Mouse (Mus musculus) embryonic facial prominence, embryonic 12.5 days (tissue): Measurements from ENCODE around the gene Nrp2. TPM values are rescaled to one million over a fixed set of nuclear protein-coding genes. Genes with fewer than 3 reads are reported as not detected.

Source experiments
- ATAC-seq: fragments of 200-750 bp; cut with Nextera tagmentation; 2 replicates; pipeline ENCODE4 v1.8.0; 2017; ENCODE audit not compliant: insufficient number of reproducible peaks, insufficient read depth, low FRiP score, low TSS enrichment
- H3K27ac ChIP-seq: fragments of 300-500 bp; sonication (generic); 2 replicates; pipeline ENCODE4 v1.5.1; 2016; ENCODE audit warnings: mild to moderate bottlenecking
- H3K27me3 ChIP-seq: fragments of 300-500 bp; sonication (generic); 2 replicates; pipeline ENCODE4 v1.6.1; 2016; ENCODE audit warnings: mild to moderate bottlenecking, moderate library complexity
- H3K36me3 ChIP-seq: fragments of 300-500 bp; sonication (generic); 2 replicates; pipeline ENCODE4 v1.6.1; 2016; ENCODE audit warnings: mild to moderate bottlenecking
- H3K4me1 ChIP-seq: fragments of 300-500 bp; sonication (generic); 2 replicates; pipeline ENCODE4 v1.6.1; 2016
- H3K4me2 ChIP-seq: fragments of 300-500 bp; sonication (generic); replicated peaks from 2 replicates; pipeline ENCODE4 v1.6.1; 2016; ENCODE audit warnings: mild to moderate bottlenecking, moderate library complexity
- H3K4me3 ChIP-seq: fragments of 300-500 bp; sonication (generic); 2 replicates; pipeline ENCODE4 v1.5.1; 2016; ENCODE audit warnings: mild to moderate bottlenecking
- H3K9ac ChIP-seq: fragments of 300-500 bp; sonication (generic); 2 replicates; pipeline ENCODE4 v1.6.1; 2016; ENCODE audit warnings: mild to moderate bottlenecking, moderate library complexity
- H3K9me3 ChIP-seq: fragments of 300-500 bp; sonication (generic); 2 replicates; pipeline ENCODE4 v1.6.1; 2016; ENCODE audit warnings: mild to moderate bottlenecking, moderate library complexity
- WGBS: fragments of 180-500 bp; shearing (Covaris S2); methylation state at CpG from one replicate; pipeline ENCODE4 v1.1.7; 2016; 5-methylcytosine and 5-hydroxymethylcytosine counted together
- polyA plus RNA-seq: library from polyadenylated mRNA; unstranded; fragments of >200 nt; fragmentation: Nextera tagmentation; extraction: Ambion mirVana; gene quantifications from 2 replicates; pipeline ENCODE4 v1.2.1, GENCODE M21; 2016

The Nrp2 gene
- polyA plus RNA-seq, 1 experiment from 2014 or later = 46.2 TPM

DNA sequence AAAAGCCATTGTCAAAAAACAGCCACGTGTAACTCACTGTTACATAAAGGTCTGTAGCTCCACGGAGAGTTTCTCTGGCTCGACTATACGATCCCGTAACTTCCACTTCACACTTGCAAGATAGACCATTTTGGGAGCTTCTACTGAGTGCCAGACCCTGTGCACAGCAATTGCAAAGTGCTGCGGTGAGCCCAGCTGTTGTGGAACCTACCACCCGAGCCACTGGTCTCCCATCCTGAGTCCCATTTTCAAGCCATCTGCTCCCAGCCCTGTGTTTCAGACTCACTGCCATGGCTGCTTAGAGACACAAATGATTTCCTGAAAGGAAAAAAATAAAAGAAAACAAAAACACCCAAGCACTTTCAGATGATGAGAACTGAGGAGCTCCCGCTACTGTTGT, 42.8 kb downstream of the Nrp2 start:
- H3K9ac ChIP-seq = no peak overlapping the region
- ATAC-seq = no peak
- no peak overlapping the region for H3K4me2 ChIP-seq
- no peaks in the 10 kb centered on the region for H3K9me3 ChIP-seq
- no peak overlapping the region for H3K27ac ChIP-seq
- no peaks in the 10 kb centered on the region for H3K27me3 ChIP-seq
- H3K4me3 ChIP-seq = no peak overlapping the region
- H3K36me3 ChIP-seq = peaks cover 27% of the 10 kb centered on the region
- 92% methylated on average over 8 of the region's 8 CpGs for WGBS
- H3K4me1 ChIP-seq = peaks cover 5% of the 10 kb centered on the region

DNA sequence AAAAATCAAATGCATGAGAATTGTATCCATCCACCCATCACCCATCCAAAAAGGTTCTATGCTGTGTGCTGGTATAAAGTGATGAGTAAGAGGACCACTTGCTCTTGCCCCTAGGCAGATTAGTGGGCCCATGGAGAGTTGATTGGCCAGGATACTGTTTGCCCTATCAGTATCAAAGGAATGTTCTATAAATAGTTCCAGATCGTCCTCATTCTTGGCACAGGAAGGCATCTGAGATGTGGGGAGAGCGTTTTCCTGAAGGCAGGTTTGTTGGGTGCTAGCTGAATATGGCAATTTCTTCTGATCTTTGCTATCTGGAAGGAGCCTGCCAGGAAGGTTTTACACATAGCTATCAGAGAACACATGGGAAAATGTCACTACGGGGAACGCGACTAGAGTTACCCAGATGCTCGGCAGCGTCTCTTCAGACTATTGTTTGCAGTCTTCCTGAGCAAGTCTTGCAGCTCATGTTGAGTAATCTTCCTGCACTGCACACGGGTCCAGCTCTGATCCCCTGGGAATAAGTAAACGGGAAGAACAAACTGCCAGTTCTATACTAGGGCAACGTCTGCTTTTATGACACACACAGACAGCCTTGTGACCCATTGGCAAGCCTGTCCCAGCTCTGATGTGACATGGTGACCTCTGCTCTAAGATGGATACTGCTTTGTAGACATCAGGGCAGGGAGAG, 44.5 kb downstream of the Nrp2 start:
- Histone ChIP-seq H3K27me3 (no peaks in the 10 kb centered on the region), H3K9me3 (no peaks in the 10 kb centered on the region), H3K9ac (no peak overlapping the region), H3K36me3 (peaks cover 27% of the 10 kb centered on the region), H3K4me1 (peaks cover 21% of the 10 kb centered on the region), H3K4me2 (no peak overlapping the region), H3K27ac (no peak overlapping the region), H3K4me3 (no peak overlapping the region)
- no peak for ATAC-seq
- 57% methylated on average over 10 of the region's 10 CpGs for WGBS

DNA sequence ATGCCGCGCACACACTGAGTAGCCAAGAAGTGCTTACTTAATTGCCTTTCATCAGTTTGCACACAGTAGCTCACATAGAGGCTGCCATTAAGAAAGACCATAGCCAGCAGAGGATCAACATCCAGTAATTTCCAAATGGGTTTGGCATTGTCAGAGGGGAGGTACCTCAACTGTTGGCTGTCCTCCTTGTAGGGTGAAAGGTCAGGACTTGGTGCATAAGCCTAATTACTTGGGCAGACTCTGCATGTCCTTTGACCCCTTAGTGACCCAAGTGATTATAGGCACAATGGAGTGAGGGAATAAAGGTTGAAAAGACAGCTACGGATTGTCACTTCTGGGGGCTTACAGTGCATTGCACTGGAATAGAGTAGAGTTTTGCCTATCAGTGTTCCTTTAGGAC, 45.3 kb downstream of the Nrp2 start:
- peaks cover 27% of the 10 kb centered on the region for H3K36me3 ChIP-seq

DNA sequence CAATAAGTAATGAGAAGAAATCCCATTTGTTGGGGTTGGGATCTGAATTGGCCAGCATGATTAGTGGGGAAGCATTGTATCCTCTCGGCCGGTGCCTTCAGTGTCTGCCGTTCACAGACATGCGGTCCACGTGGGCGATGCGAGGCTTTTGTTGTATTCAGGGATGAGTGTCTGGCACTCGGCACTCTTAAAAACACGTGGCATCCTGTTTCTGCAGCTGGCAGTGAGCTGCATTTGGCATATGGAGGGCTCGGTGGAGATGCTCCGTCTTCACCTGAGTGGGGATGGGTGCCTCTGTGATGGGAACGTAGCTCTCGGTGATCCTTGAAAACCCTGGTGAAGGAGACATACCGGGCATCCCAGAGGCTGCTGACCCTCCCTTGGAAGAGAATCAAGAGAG, 46.6 kb downstream of the Nrp2 start:
- Histone ChIP-seq H3K27ac (no peak overlapping the region), H3K9me3 (no peaks in the 10 kb centered on the region), H3K4me3 (no peak overlapping the region), H3K9ac (no peak overlapping the region), H3K27me3 (no peaks in the 10 kb centered on the region), H3K4me2 (no peak overlapping the region), H3K36me3 (peaks cover 21% of the 10 kb centered on the region), H3K4me1 (peaks cover 30% of the 10 kb centered on the region)
- 91% methylated on average over 14 of the region's 14 CpGs for WGBS
- no peak for ATAC-seq

More for the DNA sequence above, 45.3 kb downstream of the Nrp2 start:
- no peak overlapping the region for H3K27ac ChIP-seq
- no peak for ATAC-seq
- no peaks in the 10 kb centered on the region for H3K9me3 ChIP-seq
- no peak overlapping the region for H3K4me3 ChIP-seq
- no peak overlapping the region for H3K4me2 ChIP-seq
- 61% methylated on average over 3 of the region's 3 CpGs for WGBS
- H3K4me1 ChIP-seq = peaks cover 25% of the 10 kb centered on the region
- H3K27me3 ChIP-seq = no peaks in the 10 kb centered on the region
- no peak overlapping the region for H3K9ac ChIP-seq

DNA sequence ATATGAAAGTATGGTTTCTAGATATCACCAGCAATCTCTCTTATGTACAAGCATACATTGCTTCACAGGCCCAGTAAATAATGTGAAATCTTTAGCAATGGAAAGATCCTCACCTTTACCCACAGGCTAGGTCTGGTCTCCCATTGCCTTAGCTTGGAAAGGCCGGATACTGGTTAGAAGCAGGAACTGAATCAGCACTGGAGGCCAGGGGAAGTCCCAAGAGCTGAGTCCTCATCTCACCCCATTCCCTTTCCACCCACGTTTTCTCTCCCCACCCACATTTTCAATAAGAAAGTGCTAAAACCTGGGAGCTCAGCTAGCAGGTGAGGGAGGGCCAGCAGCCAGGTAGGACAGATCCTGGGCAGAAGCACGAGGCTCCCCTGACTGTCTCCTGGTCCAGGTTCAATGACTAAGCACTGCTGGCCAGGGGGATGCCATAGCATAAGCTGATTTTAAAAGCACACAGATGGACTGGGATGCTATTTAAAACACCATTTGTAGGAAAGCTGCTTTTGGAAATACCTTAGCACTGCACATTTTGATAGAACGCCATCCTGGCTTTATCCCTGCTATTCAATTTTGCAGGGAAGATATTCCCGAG, 47.4 kb downstream of the Nrp2 start:
- Histone ChIP-seq H3K4me3 (no peak overlapping the region), H3K27ac (peak overlapping the region; percentile 81; the same call in 1 of the 2 replicates), H3K4me1 (peaks cover 30% of the 10 kb centered on the region), H3K27me3 (0 out of 2 replicates have a peak, but pooled peaks cover 2% of the 10 kb centered on the region), H3K4me2 (no peak overlapping the region), H3K9ac (no peak overlapping the region), H3K36me3 (peaks cover 19% of the 10 kb centered on the region), H3K9me3 (no peaks in the 10 kb centered on the region)
- no peak for ATAC-seq
- 82% methylated on average over 5 of the region's 5 CpGs for WGBS

DNA sequence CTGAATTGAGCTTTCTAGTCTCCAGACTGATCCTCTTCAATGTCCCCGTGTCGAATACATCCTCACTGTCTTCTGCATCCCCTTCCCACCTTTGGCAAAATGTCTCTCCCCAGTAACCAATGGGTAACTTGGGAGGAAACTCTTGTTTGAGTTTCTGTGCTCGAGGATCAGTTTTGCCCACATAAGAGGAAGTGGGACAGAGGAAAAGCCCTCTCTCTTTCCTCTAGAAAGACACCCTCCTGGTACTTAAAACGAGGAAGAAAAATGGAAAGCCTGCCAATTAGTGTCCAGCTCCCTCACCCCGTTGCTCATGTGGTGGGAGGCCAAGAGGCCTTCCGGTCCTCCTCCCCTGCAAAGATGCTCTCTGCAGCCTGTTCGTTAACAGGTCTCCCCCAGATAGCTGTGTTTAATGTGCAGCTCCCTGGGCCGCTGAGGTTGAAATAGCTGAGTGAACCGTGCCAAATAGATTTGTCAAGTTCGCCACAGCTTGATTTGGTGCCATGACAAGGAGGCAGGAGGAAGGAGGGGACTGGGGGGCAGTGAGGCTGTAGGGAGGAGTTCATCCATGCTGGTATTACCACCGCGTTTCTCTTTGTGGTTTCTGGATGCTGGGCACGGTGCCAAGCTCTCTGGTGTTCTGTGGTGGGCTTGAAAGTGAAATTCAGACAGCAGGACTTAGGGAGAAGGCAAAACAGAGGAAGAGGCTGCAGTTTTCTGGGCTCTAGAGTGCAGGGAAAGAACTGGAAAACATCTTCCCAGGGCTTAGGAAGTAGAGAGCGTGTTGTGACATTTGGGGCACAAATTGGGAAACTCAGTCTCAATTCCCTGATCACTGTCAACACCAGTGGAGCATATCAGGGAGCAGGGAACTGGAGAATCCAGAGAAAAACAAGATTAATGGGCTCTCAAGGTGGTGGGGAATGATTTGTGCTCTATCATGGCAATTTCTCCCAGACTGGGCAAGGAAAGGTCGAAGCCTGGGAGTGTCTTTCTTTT, 48.2 kb downstream of the Nrp2 start:
- Histone ChIP-seq H3K4me3 (no peak overlapping the region), H3K27ac (peak overlapping the region; percentile 81), H3K9me3 (no peaks in the 10 kb centered on the region), H3K4me2 (0 out of 2 replicates have a peak overlapping the region, but pooled peaks have one; percentile 16), H3K36me3 (peaks cover 13% of the 10 kb centered on the region), H3K4me1 (peaks cover 30% of the 10 kb centered on the region), H3K27me3 (0 out of 2 replicates have a peak, but pooled peaks cover 2% of the 10 kb centered on the region), H3K9ac (no peak overlapping the region)
- WGBS = 44% methylated on average over 15 of the region's 15 CpGs
- no peak for ATAC-seq

DNA sequence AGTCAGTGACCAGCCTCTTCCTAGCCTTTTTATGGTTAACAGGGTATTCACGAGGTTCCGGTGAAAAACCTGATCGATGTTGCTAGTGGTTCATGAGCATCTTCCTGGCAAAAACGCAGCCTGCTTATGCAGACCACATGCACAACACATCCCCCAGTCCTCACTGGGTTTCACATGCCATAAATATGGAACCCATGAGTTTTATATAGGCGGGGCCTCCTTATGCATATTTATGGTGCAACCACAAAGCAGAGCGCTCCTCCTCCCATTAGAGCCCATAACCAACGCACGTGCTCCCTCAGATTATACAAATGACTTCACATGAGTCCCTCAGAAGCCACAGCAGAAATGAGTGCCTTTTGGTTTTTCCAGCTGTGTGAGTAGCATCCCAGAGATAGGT, 49.0 kb downstream of the Nrp2 start:
- Histone ChIP-seq H3K4me1 (peaks cover 30% of the 10 kb centered on the region), H3K9me3 (no peaks in the 10 kb centered on the region), H3K27ac (peak overlapping the region; percentile 81), H3K9ac (no peak overlapping the region), H3K36me3 (peaks cover 11% of the 10 kb centered on the region; the same call in 1 of the 2 replicates), H3K4me3 (no peak overlapping the region), H3K27me3 (0 out of 2 replicates have a peak, but pooled peaks cover 2% of the 10 kb centered on the region), H3K4me2 (no peak overlapping the region)
- 74% methylated on average over 8 of the region's 8 CpGs for WGBS
- ATAC-seq = no peak

DNA sequence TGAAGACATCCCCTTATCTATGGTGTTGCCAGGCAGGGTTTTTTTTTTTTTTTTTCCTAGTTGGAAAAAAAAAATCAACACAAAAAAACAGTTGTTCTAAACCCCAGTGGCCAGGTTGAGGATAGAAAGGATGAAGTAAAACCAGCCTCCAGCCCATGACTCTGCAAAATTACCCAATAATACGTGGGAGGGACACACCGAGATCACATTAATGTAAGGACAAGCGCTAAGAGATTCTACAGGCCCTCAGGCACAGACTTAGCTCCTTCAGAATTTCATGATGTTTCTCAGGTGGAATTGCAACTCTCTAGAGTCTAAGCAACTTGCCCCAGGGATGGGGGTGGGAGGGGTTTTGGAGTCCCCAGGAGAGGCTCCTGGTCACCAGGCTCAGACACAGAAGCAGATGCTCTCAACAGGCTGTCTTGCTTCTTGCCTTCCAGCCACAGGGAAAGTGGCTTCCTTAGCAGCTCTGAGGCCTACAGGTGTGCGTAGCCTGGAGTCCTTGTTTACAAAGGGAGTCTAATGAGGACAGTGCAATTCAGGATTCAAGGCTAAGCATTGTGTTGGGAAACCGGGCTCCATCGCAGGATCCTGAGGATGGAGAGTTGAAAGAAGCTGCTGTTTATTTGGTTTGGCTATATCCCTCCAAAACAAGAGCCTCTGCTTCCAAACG, 49.7 kb downstream of the Nrp2 start:
- ATAC-seq = no peak
- Histone ChIP-seq H3K27ac (no peak overlapping the region), H3K27me3 (0 out of 2 replicates have a peak, but pooled peaks cover 2% of the 10 kb centered on the region), H3K9me3 (no peaks in the 10 kb centered on the region), H3K9ac (no peak overlapping the region), H3K4me1 (peaks cover 30% of the 10 kb centered on the region), H3K4me2 (no peak overlapping the region), H3K36me3 (peaks cover 5% of the 10 kb centered on the region; the same call in 1 of the 2 replicates), H3K4me3 (no peak overlapping the region)
- WGBS = 66% methylated on average over 7 of the region's 7 CpGs

DNA sequence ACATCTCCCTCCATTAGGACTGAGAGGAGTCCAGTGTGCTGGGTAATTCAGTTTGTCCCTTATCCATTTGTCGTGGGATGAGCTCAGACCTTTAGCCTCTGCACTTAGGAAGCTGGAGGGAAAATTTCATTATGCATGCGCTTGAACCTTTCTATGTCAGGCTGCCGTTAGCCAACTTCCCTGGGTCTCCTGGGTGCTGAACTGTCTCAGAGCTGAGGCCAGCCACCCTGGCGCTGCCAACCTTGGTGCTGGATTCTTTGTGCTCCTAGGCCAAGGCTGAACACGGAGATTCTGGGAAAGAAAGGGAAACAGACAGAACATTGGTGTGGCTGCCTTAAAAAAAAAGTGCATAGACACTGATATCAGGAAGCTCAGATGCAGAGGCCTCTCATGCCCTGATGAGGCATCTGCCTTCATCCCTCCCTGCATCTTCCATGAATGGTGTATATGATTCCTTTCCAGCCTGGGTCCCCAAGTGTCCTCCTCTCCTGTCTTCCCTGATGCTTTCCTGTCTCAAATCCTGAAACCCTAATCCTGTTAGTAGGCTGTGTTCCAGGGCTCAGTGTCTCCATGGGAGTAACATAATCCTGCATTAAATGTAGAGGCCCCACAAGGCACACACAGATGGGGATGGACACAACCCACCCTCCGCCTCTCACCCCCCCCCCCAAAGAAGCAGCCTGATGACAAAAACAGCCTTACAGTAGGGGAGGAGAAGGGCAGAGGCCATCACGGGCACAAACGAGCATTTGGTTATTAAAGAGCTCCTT, 51.2 kb downstream of the Nrp2 start:
- H3K9ac ChIP-seq = no peak overlapping the region

DNA sequence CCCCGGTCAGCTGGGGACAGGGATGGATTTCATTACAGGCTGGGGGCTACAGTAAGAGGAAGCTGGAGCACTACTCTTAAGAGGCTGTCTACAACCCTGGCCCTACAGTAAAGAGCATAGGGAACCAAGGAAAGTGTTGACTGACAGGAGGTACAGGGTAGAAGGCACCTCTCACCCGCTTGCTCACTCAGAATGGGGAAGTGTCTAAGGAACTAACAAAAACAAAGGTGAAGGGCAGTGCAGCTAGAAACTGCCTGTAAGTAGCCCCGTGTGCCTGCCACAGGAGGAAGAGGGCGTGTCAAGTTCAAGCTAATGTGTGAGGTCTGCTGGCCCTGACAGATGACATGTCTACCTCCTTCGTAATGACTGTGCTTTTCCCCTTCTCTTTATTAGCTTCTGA, 57.0 kb downstream of the Nrp2 start:
- Histone ChIP-seq H3K9ac (no peak overlapping the region), H3K9me3 (no peaks in the 10 kb centered on the region), H3K36me3 (peaks cover 30% of the 10 kb centered on the region), H3K27me3 (0 out of 2 replicates have a peak, but pooled peaks cover 2% of the 10 kb centered on the region), H3K4me2 (no peak overlapping the region), H3K4me1 (peaks cover 21% of the 10 kb centered on the region), H3K4me3 (no peak overlapping the region), H3K27ac (peak overlapping the region; percentile 19; the same call in 1 of the 2 replicates)
- 0 out of 2 replicates have a peak, but pooled peaks have one; percentile 19 for ATAC-seq
- 23% methylated on average over 5 of the region's 5 CpGs for WGBS

More for the DNA sequence above, 51.2 kb downstream of the Nrp2 start:
- no peak for ATAC-seq
- Histone ChIP-seq H3K4me3 (no peak overlapping the region), H3K4me2 (no peak overlapping the region), H3K27me3 (0 out of 2 replicates have a peak, but pooled peaks cover 2% of the 10 kb centered on the region), H3K9me3 (no peaks in the 10 kb centered on the region), H3K36me3 (peaks cover 7% of the 10 kb centered on the region), H3K4me1 (peaks cover 30% of the 10 kb centered on the region), H3K27ac (no peak overlapping the region)
- WGBS = 55% methylated on average over 8 of the region's 8 CpGs
